Mouse (Mus musculus) layer of hippocampus, adult 11-12 months (tissue): ENCODE measurements at regions not wholly inside any gene's neighbourhood (a gene's known extent, or its start where the extent isn't known, plus 50 kb on each side); places are given as distances from the start of the nearest gene placed in this dataset.
A peak's percentile ranks its signal among the peaks of the same experiment; 100 is the strongest.
"Not testable (repeated sequence)": the region's sequence is repeated elsewhere in the genome, so short reads cannot be mapped to it uniquely, and the experiment has no call there.

Experiments used
- DNase-seq: peaks from one replicate; pipeline ENCODE4 v3.0.0; 2022; ENCODE audit warnings: low spot score

GRCm38 (mm10) chr15:8831720-8832620, 121.4 kb upstream of the Slc1a3 start:
- no peak for DNase-seq

GRCm38 (mm10) chr15:8824861-8825260, 114.3 kb upstream of the Slc1a3 start:
- DNase-seq = no peak

GRCm38 (mm10) chr15:8822795-8823194, 112.2 kb upstream of the Slc1a3 start:
- DNase-seq = not testable (repeated sequence)

- no peak for DNase-seq
Observed at GRCm38 (mm10) chr15:8817542-8817941, 107.0 kb upstream of the Slc1a3 start.

- no peak for DNase-seq
Observed at GRCm38 (mm10) chr15:8816501-8817368, 106.2 kb upstream of the Slc1a3 start.

GRCm38 (mm10) chr15:8815958-8816357, 105.4 kb upstream of the Slc1a3 start:
- no peak for DNase-seq

GRCm38 (mm10) chr15:8815277-8815676, 104.7 kb upstream of the Slc1a3 start:
- DNase-seq = no peak

GRCm38 (mm10) chr15:8806354-8806753, 95.8 kb upstream of the Slc1a3 start:
- DNase-seq = no peak

- DNase-seq = not testable (repeated sequence)
Observed at GRCm38 (mm10) chr15:8805565-8805964, 95.0 kb upstream of the Slc1a3 start.

GRCm38 (mm10) chr15:8802058-8802457, 91.5 kb upstream of the Slc1a3 start:
- DNase-seq = no peak

- DNase-seq = no peak
Observed at GRCm38 (mm10) chr15:8797015-8797414, 86.5 kb upstream of the Slc1a3 start.

- no peak for DNase-seq
Observed at GRCm38 (mm10) chr15:8792106-8792505, 81.5 kb upstream of the Slc1a3 start.

GRCm38 (mm10) chr15:8789924-8790323, 79.4 kb upstream of the Slc1a3 start:
- no peak for DNase-seq

- no peak for DNase-seq
Observed at GRCm38 (mm10) chr15:8789000-8789399, 78.4 kb upstream of the Slc1a3 start.

- DNase-seq = no peak
Observed at GRCm38 (mm10) chr15:8785537-8785936, 75.0 kb upstream of the Slc1a3 start.

GRCm38 (mm10) chr15:8783567-8783966, 73.0 kb upstream of the Slc1a3 start:
- no peak for DNase-seq

GRCm38 (mm10) chr15:8783036-8783435, 72.5 kb upstream of the Slc1a3 start:
- no peak for DNase-seq

GRCm38 (mm10) chr15:8782131-8782507, 71.6 kb upstream of the Slc1a3 start:
- no peak for DNase-seq

GRCm38 (mm10) chr15:8781159-8782130, 70.9 kb upstream of the Slc1a3 start:
- DNase-seq = peak; percentile 44

GRCm38 (mm10) chr15:8780371-8780866, 69.9 kb upstream of the Slc1a3 start:
- no peak for DNase-seq
